In genomic region chr4:134800098-134800497, GRCm38 (mm10) we compare ENCODE assay signal across 15 mouse cellular contexts. TPM values are rescaled to one million over a fixed set of nuclear protein-coding genes. Genes with fewer than 3 reads are reported as not detected.
DNase-seq lines count a peak whose midpoint lies in the region; ATAC-seq and TF ChIP-seq lines count a peak whose summit lies in the region.
"Had no signal": no experiment of that assay in that cellular context is flagged by ENCODE, and none has a peak within 500 bp of the region (broad histone marks: within the 10 kb centered on the region; RNA-seq: fewer than 3 reads in every experiment).

No protein-coding gene starts in this region.

- ATAC-seq in embryonic facial prominence, embryonic 13.5 days (ENCODE audit: insufficient number of reproducible peaks, insufficient read depth, low FRiP score, low TSS enrichment, low read depth) = no peak
- no peak for ATAC-seq in embryonic facial prominence, embryonic 15.5 days (ENCODE audit: insufficient number of reproducible peaks, low FRiP score, low TSS enrichment, low read depth)

- WGBS in embryonic facial prominence, embryonic 13.5 days = 57% methylated on average over 8 of the region's 8 CpGs
- 74% methylated on average over 8 of the region's 8 CpGs for WGBS in embryonic facial prominence, embryonic 10.5 days
- 45% methylated on average over 8 of the region's 8 CpGs for WGBS in embryonic facial prominence, embryonic 15.5 days
- 83% methylated on average over 8 of the region's 8 CpGs for WGBS in midbrain, embryonic 10.5 days

- peaks cover 64% of the 10 kb centered on the region for H3K4me1 ChIP-seq in embryonic facial prominence, embryonic 13.5 days
- peaks cover 27% of the 10 kb centered on the region for H3K4me1 ChIP-seq in embryonic facial prominence, embryonic 10.5 days
- H3K4me1 ChIP-seq in embryonic facial prominence, embryonic 15.5 days = peaks cover 83% of the 10 kb centered on the region
- peaks cover 30% of the 10 kb centered on the region for H3K4me1 ChIP-seq in midbrain, embryonic 10.5 days

- no peaks in the 10 kb centered on the region for H3K9me3 ChIP-seq in embryonic facial prominence, embryonic 13.5 days
- H3K9me3 ChIP-seq in embryonic facial prominence, embryonic 10.5 days = no peaks in the 10 kb centered on the region
- H3K9me3 ChIP-seq in embryonic facial prominence, embryonic 15.5 days (replicated peaks) = no peaks in the 10 kb centered on the region
- no peaks in the 10 kb centered on the region for H3K9me3 ChIP-seq in midbrain, embryonic 10.5 days (replicated peaks)
- H3K9me3 ChIP-seq: lung, embryonic 15.5 days; megakaryocyte, embryonic 14.5 days had no signal

- H3K9ac ChIP-seq in embryonic facial prominence, embryonic 13.5 days = no peak overlapping the region
- H3K9ac ChIP-seq in embryonic facial prominence, embryonic 15.5 days = no peak overlapping the region
- H3K9ac ChIP-seq: lung, embryonic 15.5 days had no signal

- H3K36me3 ChIP-seq in embryonic facial prominence, embryonic 13.5 days = peaks cover 41% of the 10 kb centered on the region
- peaks cover 49% of the 10 kb centered on the region for H3K36me3 ChIP-seq in embryonic facial prominence, embryonic 10.5 days (replicated peaks)
- H3K36me3 ChIP-seq in embryonic facial prominence, embryonic 15.5 days = peaks cover 27% of the 10 kb centered on the region
- peaks cover 46% of the 10 kb centered on the region for H3K36me3 ChIP-seq in midbrain, embryonic 10.5 days

- no peak for TF ChIP-seq CTCF in left cerebral cortex, adult 2 months (IDR thresholded peaks at IDR 0.05)

- 0 out of 2 replicates have a peak overlapping the region, but pooled peaks have one; percentile 39 for H3K27ac ChIP-seq in embryonic facial prominence, embryonic 13.5 days
- H3K27ac ChIP-seq in embryonic facial prominence, embryonic 10.5 days (replicated peaks) = no peak overlapping the region
- H3K27ac ChIP-seq in left cerebral cortex, adult 2 months = no peak overlapping the region
- peak overlapping the region; percentile 39; the same call in 1 of the 2 replicates for H3K27ac ChIP-seq in embryonic facial prominence, embryonic 15.5 days (replicated peaks)
- H3K27ac ChIP-seq in midbrain, embryonic 10.5 days (replicated peaks) = no peak overlapping the region
- H3K27ac ChIP-seq: lung, embryonic 15.5 days had no signal

- H3K4me3 ChIP-seq in embryonic facial prominence, embryonic 13.5 days = no peak overlapping the region
- H3K4me3 ChIP-seq in embryonic facial prominence, embryonic 10.5 days = no peak overlapping the region
- H3K4me3 ChIP-seq in left cerebral cortex, adult 2 months = no peak overlapping the region
- H3K4me3 ChIP-seq in embryonic facial prominence, embryonic 15.5 days (replicated peaks) = no peak overlapping the region
- H3K4me3 ChIP-seq in midbrain, embryonic 10.5 days = no peak overlapping the region
- H3K4me3 ChIP-seq: erythroblast, embryonic 14.5 days; lung, embryonic 15.5 days; megakaryocyte, embryonic 14.5 days had no signal

- no peaks in the 10 kb centered on the region for H3K27me3 ChIP-seq in embryonic facial prominence, embryonic 13.5 days
- no peaks in the 10 kb centered on the region for H3K27me3 ChIP-seq in embryonic facial prominence, embryonic 10.5 days (replicated peaks; ENCODE audit: low read depth, poor library complexity, severe bottlenecking)
- H3K27me3 ChIP-seq in embryonic facial prominence, embryonic 15.5 days = no peaks in the 10 kb centered on the region
- H3K27me3 ChIP-seq in midbrain, embryonic 10.5 days (ENCODE audit: low read depth, poor library complexity, severe bottlenecking) = no peaks in the 10 kb centered on the region
- H3K27me3 ChIP-seq: lung, embryonic 15.5 days had no signal

- no peak overlapping the region for H3K4me2 ChIP-seq in embryonic facial prominence, embryonic 13.5 days
- H3K4me2 ChIP-seq in embryonic facial prominence, embryonic 15.5 days (replicated peaks) = no peak overlapping the region
- H3K4me2 ChIP-seq: heart, embryonic 11.5 days; lung, embryonic 15.5 days had no signal

- no peak for DNase-seq in embryonic facial prominence, embryonic 10.5 days (ENCODE audit: low spot score)
- peak; percentile 30 for DNase-seq in left cerebral cortex, adult 11 months (ENCODE audit: low spot score)
- DNase-seq in left cerebral cortex, adult 2 months (ENCODE audit: extremely low spot score in 1 of 2, low spot score in 2 of 2) = no peak
- DNase-seq in left cerebral cortex, postnatal 36 days (ENCODE audit: low spot score in 2 of 2) = peak; percentile 45 to 50
- no peak for DNase-seq in midbrain, embryonic 10.5 days (ENCODE audit: low spot score)
- no peak for DNase-seq in cerebellum, postnatal 36 days
- DNase-seq: adrenal gland, postnatal 14 days; gastrocnemius, postnatal 10 days; thymus, adult 18-20 months had no signal

- intact Hi-C loops in left cerebral cortex, adult 2 months (cut with DNase I) = no loop called here
- intact Hi-C loops in left cerebral cortex, postnatal 36 days (cut with DNase I) = no loop called here

RNA-seq across cellular contexts. Expression of gene Ldlrap1, which starts 32.3 kb away (rescaled TPM):
- 25.6 and 27.2 TPM in 2 replicates for polyA plus RNA-seq in embryonic facial prominence, embryonic 13.5 days (2015; fragmentation: Nextera tagmentation; extraction: Ambion mirVana)
- 15.8 and 17.4 TPM in 2 replicates for polyA plus RNA-seq in embryonic facial prominence, embryonic 10.5 days (2016; fragmentation: Nextera tagmentation; extraction: Ambion mirVana)
- 1 to 10 TPM; 3.4 to 3.7 TPM for total RNA-seq in left cerebral cortex, adult 2 months (2021)
- 36.7 and 37.6 TPM in 2 replicates for polyA plus RNA-seq in embryonic facial prominence, embryonic 15.5 days (2015; fragmentation: Nextera tagmentation; extraction: Ambion mirVana)
- 1 to 10 TPM; 3.1 to 3.5 TPM for total RNA-seq in left cerebral cortex, postnatal 36 days (2021)
- polyA plus RNA-seq in midbrain, embryonic 10.5 days (2016; fragmentation: Nextera tagmentation; extraction: Ambion mirVana) = 8.6 and 9.3 TPM in 2 replicates

RNA-seq across cellular contexts. Expression of gene Maco1, which starts 53.0 kb away (rescaled TPM):
- 62.8 and 67.5 TPM in 2 replicates for polyA plus RNA-seq in embryonic facial prominence, embryonic 13.5 days (2015; fragmentation: Nextera tagmentation; extraction: Ambion mirVana)
- polyA plus RNA-seq in embryonic facial prominence, embryonic 10.5 days (2016; fragmentation: Nextera tagmentation; extraction: Ambion mirVana) = 38.9 and 42.5 TPM in 2 replicates
- 10 to 100 TPM; 52.4 to 54.2 TPM for total RNA-seq in left cerebral cortex, adult 2 months (2021)
- polyA plus RNA-seq in embryonic facial prominence, embryonic 15.5 days (2015; fragmentation: Nextera tagmentation; extraction: Ambion mirVana) = 45.3 and 47.0 TPM in 2 replicates
- total RNA-seq in left cerebral cortex, postnatal 36 days (2021) = 10 to 100 TPM; 49.7 to 56.6 TPM
- polyA plus RNA-seq in midbrain, embryonic 10.5 days (2016; fragmentation: Nextera tagmentation; extraction: Ambion mirVana) = 36.8 and 41.3 TPM in 2 replicates

Comparison
In these comparisons a context has a peak if more than half of its experiments do, and no peak if none do; other contexts are left out.
1. H3K27ac ChIP-seq: peak in embryonic facial prominence, embryonic 13.5 days (single experiment) and embryonic facial prominence, embryonic 15.5 days (single experiment); none in embryonic facial prominence, embryonic 10.5 days (single experiment), left cerebral cortex, adult 2 months (single experiment) and midbrain, embryonic 10.5 days (single experiment).
2. DNase-seq: peak in left cerebral cortex, adult 11 months (single experiment) and left cerebral cortex, postnatal 36 days (2 of 2); none in embryonic facial prominence, embryonic 10.5 days (single experiment), left cerebral cortex, adult 2 months (0 of 2), midbrain, embryonic 10.5 days (single experiment) and cerebellum, postnatal 36 days (0 of 2).